Mouse (Mus musculus) stomach, embryonic 16.5 days (tissue): ENCODE data around the gene Dchs1. TPM values are rescaled to one million over a fixed set of nuclear protein-coding genes. Genes with fewer than 3 reads are reported as not detected.

ENCODE experiments used
- ATAC-seq: fragments of 200-750 bp; cut with Nextera tagmentation; 2 replicates; pipeline ENCODE4 v1.8.0; 2017; ENCODE audit warnings: moderate number of reproducible peaks, moderate TSS enrichment; ENCODE audit not compliant: insufficient read depth, low FRiP score
- H3K27ac ChIP-seq: fragments of 300-500 bp; sonication (generic); 2 replicates; pipeline ENCODE4 v1.5.1; 2014; ENCODE audit warnings: low read length
- H3K27me3 ChIP-seq: fragments of 300-500 bp; sonication (generic); 2 replicates; pipeline ENCODE4 v1.6.1; 2014; ENCODE audit warnings: low read length, control low read depth, mixed read lengths; ENCODE audit not compliant: control insufficient read depth, insufficient read depth
- H3K36me3 ChIP-seq: fragments of 300-500 bp; sonication (generic); 2 replicates; pipeline ENCODE4 v1.6.1; 2014; ENCODE audit warnings: low read length; ENCODE audit not compliant: control insufficient read depth, insufficient read depth
- H3K4me1 ChIP-seq: fragments of 300-500 bp; sonication (generic); 2 replicates; pipeline ENCODE4 v1.6.1; 2014; ENCODE audit warnings: low read length, control low read depth, mixed read lengths; ENCODE audit not compliant: control insufficient read depth, insufficient read depth
- H3K4me2 ChIP-seq: fragments of 300-500 bp; sonication (generic); 2 replicates; pipeline ENCODE4 v1.6.1; 2014; ENCODE audit warnings: low read depth, low read length, mixed read lengths
- H3K4me3 ChIP-seq: fragments of 300-500 bp; sonication (generic); replicated peaks from 2 replicates; pipeline ENCODE4 v1.5.1; 2014; ENCODE audit warnings: mild to moderate bottlenecking, low read length
- H3K9ac ChIP-seq: fragments of 300-500 bp; sonication (generic); 2 replicates; pipeline ENCODE4 v1.6.1; 2014; ENCODE audit warnings: low read length
- H3K9me3 ChIP-seq: fragments of 300-500 bp; sonication (generic); replicated peaks from 2 replicates; pipeline ENCODE4 v1.6.1; 2016; ENCODE audit warnings: low read length, control low read depth; ENCODE audit not compliant: control insufficient read depth
- WGBS: fragments of 180-500 bp; shearing (Covaris S2); extraction: QIAGEN DNeasy Blood & Tissue Kit; methylation state at CpG from one replicate; pipeline ENCODE4 v1.1.7; 2014; 5-methylcytosine and 5-hydroxymethylcytosine counted together
- polyA plus RNA-seq: library from polyadenylated mRNA; unstranded; fragments of >200 nt; fragmentation: Nextera tagmentation; extraction: Ambion mirVana; gene quantifications from 2 replicates; pipeline ENCODE4 v1.2.1, GENCODE M21; 2015

Gene Dchs1
- polyA plus RNA-seq, 1 experiment from 2014 or later: 7.7 TPM

- Histone ChIP-seq H3K27me3 (no peaks in the 10 kb centered on the region), H3K4me3 (peak overlapping the region; percentile 93; the same call in 1 of the 2 replicates), H3K27ac (no peak overlapping the region), H3K36me3 (peaks cover 24% of the 10 kb centered on the region), H3K9ac (peak overlapping the region; percentile 95; the same call in 1 of the 2 replicates), H3K4me2 (no peak overlapping the region), H3K9me3 (no peaks in the 10 kb centered on the region), H3K4me1 (peaks cover 20% of the 10 kb centered on the region)
- WGBS: 80% methylated on average over 8 of the region's 8 CpGs
- ATAC-seq: no peak
Measured at GRCm38 (mm10) chr7:105734826-105735225, 52.6 kb downstream of the Dchs1 start.

- Histone ChIP-seq H3K4me3 (no peak overlapping the region), H3K27me3 (no peaks in the 10 kb centered on the region), H3K9ac (no peak overlapping the region), H3K4me1 (peaks cover 14% of the 10 kb centered on the region), H3K9me3 (no peaks in the 10 kb centered on the region), H3K27ac (no peak overlapping the region), H3K4me2 (no peak overlapping the region), H3K36me3 (peaks cover 24% of the 10 kb centered on the region)
- ATAC-seq: no peak
- WGBS: 93% methylated on average over 11 of the region's 11 CpGs
Measured at GRCm38 (mm10) chr7:105733836-105734235, 53.6 kb downstream of the Dchs1 start.

- Histone ChIP-seq H3K4me1 (no peaks in the 10 kb centered on the region), H3K4me2 (no peak overlapping the region), H3K9me3 (no peaks in the 10 kb centered on the region), H3K27ac (no peak overlapping the region), H3K36me3 (peaks cover 18% of the 10 kb centered on the region), H3K27me3 (no peaks in the 10 kb centered on the region), H3K9ac (no peak overlapping the region), H3K4me3 (no peak overlapping the region)
- no peak for ATAC-seq
- 81% methylated on average over 6 of the region's 6 CpGs for WGBS
Measured at GRCm38 (mm10) chr7:105728701-105729428, 58.6 kb downstream of the Dchs1 start.

GRCm38 (mm10) chr7:105726980-105727325 is 60.5 kb downstream of the Dchs1 start:
- ATAC-seq: no peak
- Histone ChIP-seq H3K4me3 (no peak overlapping the region), H3K9ac (no peak overlapping the region; the same call in 1 of the 2 replicates), H3K27ac (no peak overlapping the region), H3K4me2 (no peak overlapping the region), H3K36me3 (0 out of 2 replicates have a peak, but pooled peaks cover 4% of the 10 kb centered on the region), H3K4me1 (no peaks in the 10 kb centered on the region), H3K27me3 (no peaks in the 10 kb centered on the region), H3K9me3 (no peaks in the 10 kb centered on the region)
- WGBS: 95% methylated on average over 4 of the region's 4 CpGs

GRCm38 (mm10) chr7:105726144-105726979 is 61.1 kb downstream of the Dchs1 start:
- Histone ChIP-seq H3K4me2 (no peak overlapping the region), H3K9ac (no peak overlapping the region; the same call in 1 of the 2 replicates), H3K4me1 (no peaks in the 10 kb centered on the region), H3K4me3 (no peak overlapping the region), H3K36me3 (0 out of 2 replicates have a peak, but pooled peaks cover under 1% of the 10 kb centered on the region), H3K27ac (no peak overlapping the region), H3K27me3 (no peaks in the 10 kb centered on the region), H3K9me3 (no peaks in the 10 kb centered on the region)
- ATAC-seq: peak; percentile 71; the same call in 1 of the 2 replicates
- 86% methylated on average over 4 of the region's 4 CpGs for WGBS

- no peaks in the 10 kb centered on the region for H3K9me3 ChIP-seq
- no peak overlapping the region for H3K4me3 ChIP-seq
- no peak overlapping the region for H3K27ac ChIP-seq
- H3K4me1 ChIP-seq: no peaks in the 10 kb centered on the region
- WGBS: 73% methylated on average over 2 of the region's 2 CpGs
- no peak overlapping the region for H3K9ac ChIP-seq
- H3K27me3 ChIP-seq: no peaks in the 10 kb centered on the region
- H3K4me2 ChIP-seq: no peak overlapping the region
- no peaks in the 10 kb centered on the region for H3K36me3 ChIP-seq
- no peak for ATAC-seq
Measured at GRCm38 (mm10) chr7:105721916-105722315, 65.5 kb downstream of the Dchs1 start.

- H3K4me2 ChIP-seq: no peak overlapping the region
- WGBS: 61% methylated on average over 3 of the region's 3 CpGs
- H3K36me3 ChIP-seq: no peaks in the 10 kb centered on the region
- H3K9ac ChIP-seq: no peak overlapping the region
- no peak overlapping the region for H3K27ac ChIP-seq
- H3K9me3 ChIP-seq: no peaks in the 10 kb centered on the region
- H3K4me3 ChIP-seq: no peak overlapping the region
- ATAC-seq: no peak
- no peaks in the 10 kb centered on the region for H3K27me3 ChIP-seq
- H3K4me1 ChIP-seq: no peaks in the 10 kb centered on the region
Measured at GRCm38 (mm10) chr7:105715366-105715765, 72.1 kb downstream of the Dchs1 start.

- no peak overlapping the region for H3K27ac ChIP-seq
- ATAC-seq: no peak
- H3K4me2 ChIP-seq: no peak overlapping the region
- H3K9ac ChIP-seq: no peak overlapping the region
- WGBS: 90% methylated on average over 5 of the region's 5 CpGs
- H3K27me3 ChIP-seq: no peaks in the 10 kb centered on the region
- no peak overlapping the region for H3K4me3 ChIP-seq
- no peaks in the 10 kb centered on the region for H3K36me3 ChIP-seq
- no peaks in the 10 kb centered on the region for H3K4me1 ChIP-seq
- no peaks in the 10 kb centered on the region for H3K9me3 ChIP-seq
Measured at GRCm38 (mm10) chr7:105708733-105709132, 78.7 kb downstream of the Dchs1 start.

GRCm38 (mm10) chr7:105703816-105704215 is 83.6 kb downstream of the Dchs1 start:
- no peak for ATAC-seq
- no peak overlapping the region for H3K4me3 ChIP-seq
- WGBS: 86% methylated on average over 4 of the region's 4 CpGs
- no peak overlapping the region for H3K4me2 ChIP-seq
- no peaks in the 10 kb centered on the region for H3K4me1 ChIP-seq
- no peaks in the 10 kb centered on the region for H3K9me3 ChIP-seq
- no peaks in the 10 kb centered on the region for H3K27me3 ChIP-seq
- H3K27ac ChIP-seq: no peak overlapping the region
- no peak overlapping the region for H3K9ac ChIP-seq
- no peaks in the 10 kb centered on the region for H3K36me3 ChIP-seq
